Mouse (Mus musculus): Measurements from ENCODE around the gene Klhl32.

Klhl32 gene

GRCm38 (mm10) chr4:24631177-24631911 lies 219.6 kb downstream of the Klhl32 start:
- intact Hi-C loops (cut with DNase I), result no loop called here

- intact Hi-C loops (cut with DNase I), result no loop called here
Observed at GRCm38 (mm10) chr4:24630430-24630829, 220.5 kb downstream of the Klhl32 start.

- intact Hi-C loops (cut with DNase I), result no loop called here
Observed at GRCm38 (mm10) chr4:24627871-24628270, 223.1 kb downstream of the Klhl32 start.

- intact Hi-C loops (cut with DNase I), result no loop called here
Observed at GRCm38 (mm10) chr4:24626686-24627085, 224.2 kb downstream of the Klhl32 start.

GRCm38 (mm10) chr4:24625951-24626584 lies 224.9 kb downstream of the Klhl32 start:
- intact Hi-C loops (cut with DNase I), result no loop called here

- intact Hi-C loops (cut with DNase I), result no loop called here
Observed at GRCm38 (mm10) chr4:24621422-24622187, 229.3 kb downstream of the Klhl32 start.

- intact Hi-C loops (cut with DNase I), result no loop called here
Observed at GRCm38 (mm10) chr4:24620440-24620839, 230.5 kb downstream of the Klhl32 start.

GRCm38 (mm10) chr4:24620005-24620404 lies 230.9 kb downstream of the Klhl32 start:
- intact Hi-C loops (cut with DNase I), result no loop called here

GRCm38 (mm10) chr4:24609564-24609963 lies 241.4 kb downstream of the Klhl32 start:
- intact Hi-C loops (cut with DNase I), result no loop called here

- intact Hi-C loops (cut with DNase I), result no loop called here
Observed at GRCm38 (mm10) chr4:24609085-24609484, 241.8 kb downstream of the Klhl32 start.

- intact Hi-C loops (cut with DNase I), result no loop called here
Observed at GRCm38 (mm10) chr4:24601711-24602110, 249.2 kb downstream of the Klhl32 start.

- intact Hi-C loops (cut with DNase I), result no loop called here
Observed at GRCm38 (mm10) chr4:24598637-24599036, 252.3 kb downstream of the Klhl32 start.

GRCm38 (mm10) chr4:24596942-24597611 lies 253.8 kb downstream of the Klhl32 start:
- intact Hi-C loops (cut with DNase I), result no loop called here

GRCm38 (mm10) chr4:24594824-24595223 lies 256.1 kb downstream of the Klhl32 start:
- intact Hi-C loops (cut with DNase I), result no loop called here

- intact Hi-C loops (cut with DNase I), result no loop called here
Observed at GRCm38 (mm10) chr4:24583997-24584396, 266.9 kb downstream of the Klhl32 start.

GRCm38 (mm10) chr4:24582295-24582694 lies 268.6 kb downstream of the Klhl32 start:
- intact Hi-C loops (cut with DNase I), result no loop called here

- intact Hi-C loops (cut with DNase I), result loop anchor here (10.0 kb wide), 1 partner anchor 323 kb away; no protein-coding TSS in a partner anchor
Observed at GRCm38 (mm10) chr4:24577594-24577993, 273.3 kb downstream of the Klhl32 start.

GRCm38 (mm10) chr4:24574276-24574675 lies 276.6 kb downstream of the Klhl32 start:
- intact Hi-C loops (cut with DNase I), result loop anchor here (10.0 kb wide), 1 partner anchor 319 kb away; no protein-coding TSS in a partner anchor

GRCm38 (mm10) chr4:24568989-24569556 lies 281.9 kb downstream of the Klhl32 start:
- intact Hi-C loops (cut with DNase I), result no loop called here

- intact Hi-C loops (cut with DNase I), result no loop called here
Observed at GRCm38 (mm10) chr4:24568026-24568425, 282.9 kb downstream of the Klhl32 start.

Measured in adrenal gland (tissue).